Mouse (Mus musculus): ENCODE measurements around the gene Gm44502.
A peak's percentile ranks its signal among the peaks of the same experiment; 100 is the strongest.

Gm44502 gene

GRCm38 (mm10) chr15:89398146-89398545, 31.4 kb downstream of the Gm44502 start:
- DNase-seq = peak; percentile 83

GRCm38 (mm10) chr15:89396883-89397282, 32.6 kb downstream of the Gm44502 start:
- no peak for DNase-seq

- DNase-seq = no peak
These were observed 39.4 kb downstream of the Gm44502 start for GRCm38 (mm10) chr15:89390081-89390480.

GRCm38 (mm10) chr15:89387127-89387526, 42.4 kb downstream of the Gm44502 start:
- no peak for DNase-seq

GRCm38 (mm10) chr15:89384617-89385016, 44.9 kb downstream of the Gm44502 start, which contains the start of gene Klhdc7b:
Klhdc7b (plus strand) TSS chr15:89384917.
- no peak for DNase-seq

GRCm38 (mm10) chr15:89379429-89379828, 50.1 kb downstream of the Gm44502 start:
- peak; percentile 32 for DNase-seq

- DNase-seq = peak; percentile 55
These were observed 50.6 kb downstream of the Gm44502 start, which contains the start of gene Odf3b for GRCm38 (mm10) chr15:89378831-89379401. Odf3b (minus strand) TSS chr15:89379282.

GRCm38 (mm10) chr15:89377938-89378828, 51.3 kb downstream of the Gm44502 start:
- DNase-seq = no peak

- DNase-seq = peak; percentile 17
These were observed 52.1 kb downstream of the Gm44502 start for GRCm38 (mm10) chr15:89377362-89377761.

GRCm38 (mm10) chr15:89376957-89377356, 52.5 kb downstream of the Gm44502 start, which contains the start of gene Tymp:
Tymp (minus strand) TSS chr15:89377039.
- peak; percentile 11 for DNase-seq

GRCm38 (mm10) chr15:89376040-89376439, 53.5 kb downstream of the Gm44502 start:
- DNase-seq = no peak

- no peak for DNase-seq
These were observed 54.5 kb downstream of the Gm44502 start for GRCm38 (mm10) chr15:89374801-89375534.

- DNase-seq = no peak
These were observed 55.2 kb downstream of the Gm44502 start for GRCm38 (mm10) chr15:89374340-89374739.

GRCm38 (mm10) chr15:89373762-89374248, 55.7 kb downstream of the Gm44502 start, which contains the start of gene Sco2:
Sco2 (minus strand) TSS chr15:89373846.
- DNase-seq = peak; percentile 94

- peak; percentile 88 for DNase-seq
These were observed 56.3 kb downstream of the Gm44502 start for GRCm38 (mm10) chr15:89373027-89373761.

- no peak for DNase-seq
These were observed 57.0 kb downstream of the Gm44502 start for GRCm38 (mm10) chr15:89372536-89372935.

- no peak for DNase-seq
These were observed 57.4 kb downstream of the Gm44502 start for GRCm38 (mm10) chr15:89372068-89372467.

Measured in retina, postnatal 1 day (tissue).